Mouse (Mus musculus) left cerebral cortex, adult 11 months (tissue): ENCODE results near the gene B230118H07Rik.
"Not testable (repeated sequence)": the region's sequence is repeated elsewhere in the genome, so short reads cannot be mapped to it uniquely, and the experiment has no call there.

ENCODE experiments used
- DNase-seq: peaks from one replicate; pipeline ENCODE4 v3.0.0; 2022; ENCODE audit warnings: low spot score

B230118H07Rik gene

GRCm38 (mm10) chr2:101591356-101591755, 58.0 kb downstream of the B230118H07Rik start:
- no peak for DNase-seq

- DNase-seq: no peak
Observed at GRCm38 (mm10) chr2:101581418-101581817, 67.9 kb downstream of the B230118H07Rik start.

- no peak for DNase-seq
Observed at GRCm38 (mm10) chr2:101580977-101581376, 68.4 kb downstream of the B230118H07Rik start.

GRCm38 (mm10) chr2:101580428-101580827, 68.9 kb downstream of the B230118H07Rik start:
- no peak for DNase-seq

- no peak for DNase-seq
Observed at GRCm38 (mm10) chr2:101580027-101580426, 69.3 kb downstream of the B230118H07Rik start.

GRCm38 (mm10) chr2:101577243-101577642, 72.1 kb downstream of the B230118H07Rik start:
- DNase-seq: no peak

- DNase-seq: no peak
Observed at GRCm38 (mm10) chr2:101569230-101569629, 80.1 kb downstream of the B230118H07Rik start.

- DNase-seq: no peak
Observed at GRCm38 (mm10) chr2:101567490-101567889, 81.8 kb downstream of the B230118H07Rik start.

GRCm38 (mm10) chr2:101563776-101564175, 85.6 kb downstream of the B230118H07Rik start:
- no peak for DNase-seq

- no peak for DNase-seq
Observed at GRCm38 (mm10) chr2:101563206-101563605, 86.1 kb downstream of the B230118H07Rik start.

- DNase-seq: no peak
Observed at GRCm38 (mm10) chr2:101559431-101559830, 89.9 kb downstream of the B230118H07Rik start.

GRCm38 (mm10) chr2:101555886-101556285, 93.4 kb downstream of the B230118H07Rik start:
- no peak for DNase-seq

GRCm38 (mm10) chr2:101553851-101554250, 95.5 kb downstream of the B230118H07Rik start:
- DNase-seq: no peak

GRCm38 (mm10) chr2:101552301-101552700, 97.0 kb downstream of the B230118H07Rik start:
- no peak for DNase-seq

GRCm38 (mm10) chr2:101551026-101551719, 98.2 kb downstream of the B230118H07Rik start:
- DNase-seq: no peak

GRCm38 (mm10) chr2:101550176-101550575, 99.2 kb downstream of the B230118H07Rik start:
- DNase-seq: no peak

- no peak for DNase-seq
Observed at GRCm38 (mm10) chr2:101548866-101549265, 100.5 kb downstream of the B230118H07Rik start.

GRCm38 (mm10) chr2:101545593-101545992, 103.7 kb downstream of the B230118H07Rik start:
- DNase-seq: no peak

GRCm38 (mm10) chr2:101543704-101544417, 105.5 kb downstream of the B230118H07Rik start:
- no peak for DNase-seq

GRCm38 (mm10) chr2:101536887-101537286, 112.4 kb downstream of the B230118H07Rik start:
- not testable (repeated sequence) for DNase-seq

GRCm38 (mm10) chr2:101533741-101534140, 115.6 kb downstream of the B230118H07Rik start:
- no peak for DNase-seq

- DNase-seq: peak; percentile 30
Observed at GRCm38 (mm10) chr2:101525503-101526381, 123.6 kb downstream of the B230118H07Rik start.
